In the genomic region with DNA sequence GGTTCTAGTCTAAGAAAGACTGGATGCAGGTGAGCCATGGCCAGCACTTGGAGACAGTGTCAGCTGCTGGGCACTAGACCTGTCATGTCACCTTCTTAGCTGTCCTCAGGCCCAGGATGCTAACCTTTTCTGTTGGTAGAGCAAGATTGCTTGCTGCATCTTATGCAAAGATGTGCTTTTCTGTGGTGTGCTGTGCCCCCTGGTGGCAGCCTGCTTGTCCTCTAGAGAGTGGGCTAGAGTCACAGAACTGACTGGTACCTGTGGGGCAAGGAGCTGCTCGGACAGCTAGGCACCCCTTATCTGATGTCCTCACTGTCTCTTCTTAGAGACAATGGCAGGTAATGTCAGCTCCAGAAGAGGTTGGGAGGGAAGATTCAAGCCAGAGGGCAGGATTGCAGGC, we compare ENCODE assay signal across 8 mouse cellular contexts. TPM values are rescaled to one million over a fixed set of nuclear protein-coding genes. Genes with fewer than 3 reads are reported as not detected.
DNase-seq lines count a peak whose midpoint lies in the region; ATAC-seq and TF ChIP-seq lines count a peak whose summit lies in the region.

No protein-coding gene starts in this region.

- peaks cover 7 to 11% of the 10 kb centered on the region in 2 experiments; a peak in 3 of 4 replicates for H3K4me1 ChIP-seq in ES-E14 (ENCODE audit: control insufficient read depth in 2 of 2, insufficient read depth in 2 of 2, low read length in 2 of 2, poor library complexity in 1 of 2)
- peaks cover 5% of the 10 kb centered on the region for H3K4me1 ChIP-seq in liver, embryonic 16.5 days (ENCODE audit: control insufficient read depth, low read depth, low read length)
- H3K4me1 ChIP-seq in neural tube, embryonic 14.5 days (ENCODE audit: control insufficient read depth, insufficient read depth, low read length), result no peaks in the 10 kb centered on the region
- no peaks in the 10 kb centered on the region for H3K4me1 ChIP-seq in thymus, adult 2 months (replicated peaks; ENCODE audit: control insufficient read depth, insufficient read depth, low read length)

- in situ Hi-C loops in ES-E14 (cut with MboI; ENCODE audit: low sequenced_read_pairs in 2 of 2, unreplicated experiment in 2 of 2), result no loop called here

- no peak for DNase-seq in ES-E14 (ENCODE audit: low read depth, low spot score)
- DNase-seq in c-Kit-positive CD71-negative TER-119-negative erythroid progenitor cells, embryonic 14.5 days (ENCODE audit: low read depth), result peak; percentile 58
- peak; percentile 37 for DNase-seq in fibroblast of lung, adult 2 months (ENCODE audit: low read depth)
- DNase-seq in heart, postnatal 36 days, result peak; percentile 72 to 78
- peak; percentile 83 for DNase-seq in layer of hippocampus, adult 11-12 months (ENCODE audit: low spot score)
- peak; percentile 79 for DNase-seq in thymus, adult 2 months

- no peaks in the 10 kb centered on the region for H3K27me3 ChIP-seq in liver, embryonic 16.5 days (ENCODE audit: control insufficient read depth, insufficient read depth, low read depth, low read length)
- H3K27me3 ChIP-seq in neural tube, embryonic 14.5 days (ENCODE audit: control insufficient read depth, insufficient read depth, low read length), result no peaks in the 10 kb centered on the region
- H3K27me3 ChIP-seq in thymus, adult 2 months (ENCODE audit: control insufficient read depth, insufficient read depth, low read length), result no peaks in the 10 kb centered on the region

- intact Hi-C loops in heart, postnatal 36 days (cut with DNase I), result loop anchor here (1.0 to 5.0 kb wide), 4 partner anchors 72 to 298 kb away; no protein-coding TSS in a partner anchor

- WGBS in liver, embryonic 16.5 days (ENCODE audit: insufficient replicate concordance), result 9% methylated on average over 1 of the region's 1 CpGs
- WGBS in neural tube, embryonic 14.5 days, result 75% methylated on average over 1 of the region's 1 CpGs
- WGBS in thymus, adult 2 months, result 58% methylated on average over 1 of the region's 1 CpGs

- TF ChIP-seq CTCF in thymus, adult 2 months (IDR thresholded peaks at IDR 0.05; ENCODE audit: borderline replicate concordance, control insufficient read depth, extremely low read depth, insufficient read depth, low read length, poor library complexity), result peak; percentile 69; the same call in 1 of the 2 replicates

- H3K9me3 ChIP-seq in ES-E14 (ENCODE audit: control insufficient read depth, insufficient read depth, low read depth, low read length), result no peaks in the 10 kb centered on the region
- no peaks in the 10 kb centered on the region for H3K9me3 ChIP-seq in liver, embryonic 16.5 days (replicated peaks; ENCODE audit: control insufficient read depth, low read length)
- no peaks in the 10 kb centered on the region for H3K9me3 ChIP-seq in neural tube, embryonic 14.5 days (ENCODE audit: control insufficient read depth, low read length)

- no peak overlapping the region for H3K4me3 ChIP-seq in ES-E14 (ENCODE audit: insufficient read depth in 1 of 2, low read depth in 1 of 2, low read length in 2 of 2, poor library complexity in 1 of 2, severe bottlenecking in 1 of 2)
- H3K4me3 ChIP-seq in liver, embryonic 16.5 days (ENCODE audit: low read depth, low read length), result no peak overlapping the region
- H3K4me3 ChIP-seq in neural tube, embryonic 14.5 days (ENCODE audit: low read depth, low read length), result no peak overlapping the region
- no peak overlapping the region for H3K4me3 ChIP-seq in thymus, adult 2 months (ENCODE audit: control insufficient read depth, insufficient read depth, low read length)

- no peak overlapping the region for H3K27ac ChIP-seq in ES-E14 (ENCODE audit: insufficient read depth, low read depth, low read length, poor library complexity, severe bottlenecking)
- H3K27ac ChIP-seq in liver, embryonic 16.5 days (ENCODE audit: low read length), result no peak overlapping the region
- H3K27ac ChIP-seq in neural tube, embryonic 14.5 days (ENCODE audit: low read depth, low read length), result no peak overlapping the region
- H3K27ac ChIP-seq in thymus, adult 2 months (ENCODE audit: control insufficient read depth, insufficient read depth, low read length), result no peak overlapping the region

- ATAC-seq in liver, embryonic 16.5 days (ENCODE audit: low read depth), result peak; percentile 31; the same call in 1 of the 2 replicates
- ATAC-seq in neural tube, embryonic 14.5 days (ENCODE audit: low read depth), result peak; percentile 62; the same call in 1 of the 2 replicates

- no peak overlapping the region for H3K9ac ChIP-seq in ES-E14 (ENCODE audit: insufficient read depth, low read depth, low read length, poor library complexity, severe bottlenecking)
- H3K9ac ChIP-seq in liver, embryonic 16.5 days (ENCODE audit: low read depth, low read length), result no peak overlapping the region
- H3K9ac ChIP-seq in neural tube, embryonic 14.5 days (replicated peaks; ENCODE audit: low read depth, low read length), result no peak overlapping the region

- no peak for TF ChIP-seq POLR2A in thymus, adult 2 months (IDR thresholded peaks at IDR 0.05; ENCODE audit: control insufficient read depth, extremely low read depth, insufficient read depth, low read length, poor library complexity)

- H3K4me2 ChIP-seq in liver, embryonic 16.5 days (ENCODE audit: low read depth, low read length), result no peak overlapping the region
- no peak overlapping the region for H3K4me2 ChIP-seq in neural tube, embryonic 14.5 days (ENCODE audit: low read depth, low read length)

- peaks cover 52% of the 10 kb centered on the region for H3K36me3 ChIP-seq in ES-E14 (ENCODE audit: control insufficient read depth, insufficient read depth, low read length, poor library complexity, severe bottlenecking)
- peaks cover 36% of the 10 kb centered on the region for H3K36me3 ChIP-seq in liver, embryonic 16.5 days (ENCODE audit: control insufficient read depth, insufficient read depth)
- H3K36me3 ChIP-seq in neural tube, embryonic 14.5 days (ENCODE audit: control insufficient read depth, insufficient read depth, low read length), result peaks cover 49% of the 10 kb centered on the region
- peaks cover 60% of the 10 kb centered on the region for H3K36me3 ChIP-seq in thymus, adult 2 months (ENCODE audit: control insufficient read depth, insufficient read depth, low read length)

TF ChIP-seq in ES-E14, 5 proteins besides CTCF, POLR2A, EP300 and RAD21:
- peak; percentile 44; the same call in 1 of the 2 replicates for TF ChIP-seq ZC3H11A (IDR thresholded peaks at IDR 0.05; ENCODE audit: borderline replicate concordance, low read depth, low read length)
- TF ChIP-seq ZNF384 (IDR thresholded peaks at IDR 0.05; ENCODE audit: low read depth, low read length), result no peak

RNA-seq across cellular contexts. Expression of gene Golph3, which starts 53.2 kb away (rescaled TPM):
- 72.9 and 83.7 TPM in 2 replicates for total RNA-seq in ES-E14 (2012; rRNA removed)
- 10 to 100 TPM; 81.7 to 83.7 TPM for total RNA-seq in heart, postnatal 36 days (2021)
- polyA plus RNA-seq in liver, embryonic 16.5 days (2015; fragmentation: Nextera tagmentation; extraction: Ambion mirVana), result 38.1 and 41.1 TPM in 2 replicates
- 92.0 and 102 TPM in 2 replicates for polyA plus RNA-seq in neural tube, embryonic 14.5 days (2014; fragmentation: Nextera tagmentation; extraction: Ambion mirVana)
- polyA plus RNA-seq in thymus, adult 2 months (2012; rRNA removed), result 91.4 and 95.5 TPM in 2 replicates

RNA-seq across cellular contexts. Expression of gene 1810049J17Rik, which starts 53.7 kb away (rescaled TPM):
- total RNA-seq in ES-E14 (2012; rRNA removed), result 9.6 and 18.8 TPM in 2 replicates
- 1 to 10 TPM in 1 of 2 experiments, under 1 TPM in 1; 0.65 to 1.2 TPM for total RNA-seq in heart, postnatal 36 days (2021)
- polyA plus RNA-seq in liver, embryonic 16.5 days (2015; fragmentation: Nextera tagmentation; extraction: Ambion mirVana), result 1.1 and 1.4 TPM in 2 replicates
- polyA plus RNA-seq in neural tube, embryonic 14.5 days (2014; fragmentation: Nextera tagmentation; extraction: Ambion mirVana), result 0.99 TPM in 1 of 2 replicates, not detected in the other
- not detected in 2 replicates for polyA plus RNA-seq in thymus, adult 2 months (2012; rRNA removed)
